Comparison of ENCODE assay signal across 8 mouse cellular contexts in genomic region chr1:38450677-38451076, GRCm38 (mm10).
DNase-seq lines count a peak whose midpoint lies in the region; ATAC-seq and TF ChIP-seq lines count a peak whose summit lies in the region.

No protein-coding gene starts in this region.

- no peak overlapping the region; the same call in 1 of the 2 replicates for H3K4me3 ChIP-seq in layer of hippocampus, adult 2 months
- no peak overlapping the region for H3K4me3 ChIP-seq in midbrain, embryonic 16.5 days (ENCODE audit: low read depth, low read length)

- 71% methylated on average over 12 of the region's 12 CpGs for WGBS in midbrain, embryonic 16.5 days

- peak; percentile 85 for ATAC-seq in midbrain, embryonic 16.5 days

- H3K4me1 ChIP-seq in midbrain, embryonic 16.5 days (ENCODE audit: control insufficient read depth, insufficient read depth, low read length), result peaks cover 20% of the 10 kb centered on the region

- H3K9me3 ChIP-seq in midbrain, embryonic 16.5 days (replicated peaks; ENCODE audit: control insufficient read depth, low read length, poor library complexity, severe bottlenecking), result no peaks in the 10 kb centered on the region

- no peaks in the 10 kb centered on the region for H3K27me3 ChIP-seq in midbrain, embryonic 16.5 days (ENCODE audit: control insufficient read depth, insufficient read depth, low read depth, low read length)

- H3K36me3 ChIP-seq in midbrain, embryonic 16.5 days (ENCODE audit: control insufficient read depth, insufficient read depth, low read length), result no peaks in the 10 kb centered on the region

- peak; percentile 48 for TF ChIP-seq CTCF in layer of hippocampus, adult 2 months (conservative IDR thresholded peaks at IDR 0.05)

- peak overlapping the region; percentile 36; the same call in 1 of the 2 replicates for H3K27ac ChIP-seq in layer of hippocampus, adult 2 months
- H3K27ac ChIP-seq in midbrain, embryonic 16.5 days (ENCODE audit: low read length), result 0 out of 2 replicates have a peak overlapping the region, but pooled peaks have one; percentile 34

- H3K9ac ChIP-seq in midbrain, embryonic 16.5 days (ENCODE audit: low read depth, low read length), result no peak overlapping the region

- DNase-seq in brain, adult 2 months (ENCODE audit: low read depth, low spot score), result peak; percentile 75
- DNase-seq in cerebellum, postnatal 10 days, result peak; percentile 92 to 93
- peak; percentile 57 for DNase-seq in gastrocnemius, postnatal 14 days
- DNase-seq in layer of hippocampus, adult 2 months (ENCODE audit: low spot score in 2 of 2), result peak; percentile 62 to 75
- no peak for DNase-seq in embryo, embryonic 10 days (ENCODE audit: low spot score)
- no peak for DNase-seq in ovary, adult 18-20 months (ENCODE audit: low spot score)
- no peak for DNase-seq in spleen, adult 12 weeks (ENCODE audit: low spot score)

- intact Hi-C loops in gastrocnemius, postnatal 14 days (cut with DNase I; ENCODE audit: low total_unique reads), result no loop called here

- no peak overlapping the region for H3K4me2 ChIP-seq in midbrain, embryonic 16.5 days (ENCODE audit: low read length)

Comparison
In these comparisons a context has a peak if more than half of its experiments do, and no peak if none do; other contexts are left out.
1. DNase-seq: peak in brain, adult 2 months (single experiment), cerebellum, postnatal 10 days (2 of 2), gastrocnemius, postnatal 14 days (single experiment) and layer of hippocampus, adult 2 months (2 of 2); none in embryo, embryonic 10 days (single experiment), ovary, adult 18-20 months (single experiment) and spleen, adult 12 weeks (single experiment).